In genomic region chr8:77031213-77031612, GRCm38 (mm10) we compare ENCODE assay signal across 24 mouse cellular contexts.
A peak's percentile ranks its signal among the peaks of the same experiment; 100 is the strongest.
DNase-seq lines count a peak whose midpoint lies in the region; ATAC-seq and TF ChIP-seq lines count a peak whose summit lies in the region.
"Had no signal": no experiment of that assay in that cellular context is flagged by ENCODE, and none has a peak within 500 bp of the region (broad histone marks: within the 10 kb centered on the region; RNA-seq: fewer than 3 reads in every experiment).

No protein-coding gene starts in this region.

- no peak overlapping the region for H3K4me3 ChIP-seq in heart, embryonic 10.5 days
- no peak overlapping the region for H3K4me3 ChIP-seq in kidney, embryonic 14.5 days (ENCODE audit: low read length)
- no peak overlapping the region for H3K4me3 ChIP-seq in liver, postnatal 0 days (ENCODE audit: low read depth, low read length)
- no peak overlapping the region for H3K4me3 ChIP-seq in liver, embryonic 12.5 days
- H3K4me3 ChIP-seq: embryonic facial prominence, embryonic 10.5 days; forebrain, embryonic 15.5 days; heart, embryonic 13.5 days; limb, embryonic 13.5 days; neural tube, embryonic 15.5 days had no signal

- H3K4me2 ChIP-seq in kidney, embryonic 14.5 days (replicated peaks; ENCODE audit: low read depth, low read length), result no peak overlapping the region
- H3K4me2 ChIP-seq in liver, postnatal 0 days (ENCODE audit: low read depth, low read length), result no peak overlapping the region
- H3K4me2 ChIP-seq in liver, embryonic 12.5 days, result no peak overlapping the region
- H3K4me2 ChIP-seq: forebrain, embryonic 15.5 days; heart, embryonic 13.5 days; limb, embryonic 13.5 days; midbrain, embryonic 11.5 days; neural tube, embryonic 15.5 days had no signal

- peak; percentile 91 for DNase-seq in heart, adult 11 months
- no peak for DNase-seq in heart, embryonic 10.5 days (ENCODE audit: low spot score)
- DNase-seq in kidney, postnatal 36 days, result no peak
- DNase-seq in liver, postnatal 0 days, result no peak
- DNase-seq: adrenal gland, adult 2 months; B cell, adult 2 months; cerebellum, adult 11-12 months; cerebellum, postnatal 10 days; lung, adult 2 months; lung, postnatal 14 days; right cerebral cortex, adult 18-20 months; thymus, adult 18-20 months; thymus, postnatal 36 days had no signal

- WGBS in heart, embryonic 10.5 days, result 87% methylated on average over 3 of the region's 3 CpGs
- WGBS in kidney, embryonic 14.5 days, result 80% methylated on average over 3 of the region's 3 CpGs
- WGBS in liver, postnatal 0 days (ENCODE audit: insufficient replicate concordance), result 63% methylated on average over 3 of the region's 3 CpGs
- WGBS in liver, embryonic 12.5 days (ENCODE audit: insufficient replicate concordance), result 63% methylated on average over 3 of the region's 3 CpGs

- H3K9ac ChIP-seq in kidney, embryonic 14.5 days (ENCODE audit: low read depth, low read length), result no peak overlapping the region
- no peak overlapping the region for H3K9ac ChIP-seq in liver, postnatal 0 days (replicated peaks)
- no peak overlapping the region for H3K9ac ChIP-seq in liver, embryonic 12.5 days
- H3K9ac ChIP-seq: forebrain, embryonic 15.5 days; heart, embryonic 13.5 days; limb, embryonic 13.5 days; neural tube, embryonic 15.5 days had no signal

- H3K4me1 ChIP-seq in heart, embryonic 10.5 days, result no peaks in the 10 kb centered on the region
- H3K4me1 ChIP-seq in kidney, embryonic 14.5 days (ENCODE audit: control insufficient read depth, insufficient read depth, low read length), result no peaks in the 10 kb centered on the region
- no peaks in the 10 kb centered on the region for H3K4me1 ChIP-seq in liver, postnatal 0 days (ENCODE audit: insufficient read depth)
- no peaks in the 10 kb centered on the region for H3K4me1 ChIP-seq in liver, embryonic 12.5 days
- H3K4me1 ChIP-seq: embryonic facial prominence, embryonic 10.5 days; forebrain, embryonic 15.5 days; heart, embryonic 13.5 days; limb, embryonic 13.5 days; neural tube, embryonic 15.5 days had no signal

- H3K9me3 ChIP-seq in heart, embryonic 10.5 days, result no peaks in the 10 kb centered on the region
- H3K9me3 ChIP-seq in kidney, embryonic 14.5 days (ENCODE audit: control insufficient read depth, low read length), result no peaks in the 10 kb centered on the region
- H3K9me3 ChIP-seq in liver, postnatal 0 days (ENCODE audit: low read length), result no peaks in the 10 kb centered on the region
- H3K9me3 ChIP-seq in liver, embryonic 12.5 days (replicated peaks), result no peaks in the 10 kb centered on the region
- H3K9me3 ChIP-seq: embryonic facial prominence, embryonic 10.5 days; forebrain, embryonic 15.5 days; heart, embryonic 13.5 days; neural tube, embryonic 15.5 days had no signal

- no peaks in the 10 kb centered on the region for H3K27me3 ChIP-seq in heart, embryonic 10.5 days (ENCODE audit: insufficient read depth, poor library complexity, severe bottlenecking)
- H3K27me3 ChIP-seq in kidney, embryonic 14.5 days (ENCODE audit: control insufficient read depth, insufficient read depth, low read length), result no peaks in the 10 kb centered on the region
- no peaks in the 10 kb centered on the region for H3K27me3 ChIP-seq in liver, postnatal 0 days (ENCODE audit: insufficient read depth, low read length)
- H3K27me3 ChIP-seq in liver, embryonic 12.5 days (replicated peaks), result no peaks in the 10 kb centered on the region
- H3K27me3 ChIP-seq: forebrain, embryonic 15.5 days; heart, embryonic 13.5 days; limb, embryonic 13.5 days; neural tube, embryonic 15.5 days had no signal

- no peak for TF ChIP-seq CTCF in liver, postnatal 0 days (IDR thresholded peaks at IDR 0.05; ENCODE audit: low read depth)

- H3K36me3 ChIP-seq in heart, embryonic 10.5 days, result no peaks in the 10 kb centered on the region
- H3K36me3 ChIP-seq in kidney, embryonic 14.5 days (ENCODE audit: control insufficient read depth, insufficient read depth, low read length), result no peaks in the 10 kb centered on the region
- H3K36me3 ChIP-seq in liver, postnatal 0 days (replicated peaks; ENCODE audit: insufficient read depth, low read length), result no peaks in the 10 kb centered on the region
- H3K36me3 ChIP-seq in liver, embryonic 12.5 days, result no peaks in the 10 kb centered on the region
- H3K36me3 ChIP-seq: embryonic facial prominence, embryonic 10.5 days; forebrain, embryonic 15.5 days; heart, embryonic 13.5 days; limb, embryonic 13.5 days; neural tube, embryonic 15.5 days had no signal

- no peak overlapping the region for H3K27ac ChIP-seq in heart, embryonic 10.5 days
- no peak overlapping the region for H3K27ac ChIP-seq in kidney, embryonic 14.5 days (ENCODE audit: low read depth, low read length)
- no peak overlapping the region for H3K27ac ChIP-seq in liver, postnatal 0 days (ENCODE audit: low read depth)
- no peak overlapping the region for H3K27ac ChIP-seq in liver, embryonic 12.5 days
- H3K27ac ChIP-seq: embryonic facial prominence, embryonic 10.5 days; forebrain, embryonic 15.5 days; heart, embryonic 13.5 days; kidney, postnatal 0 days; limb, embryonic 13.5 days; neural tube, embryonic 15.5 days had no signal

- peak; percentile 60; the same call in 1 of the 2 replicates for ATAC-seq in kidney, embryonic 14.5 days (ENCODE audit: low FRiP score, low TSS enrichment)
- peak; percentile 82 for ATAC-seq in liver, postnatal 0 days
- no peak for ATAC-seq in liver, embryonic 12.5 days
- ATAC-seq in granulocyte monocyte progenitor cell, adult 5-6 weeks (replicated peaks; ENCODE audit: poor library complexity, severe bottlenecking), result no peak
- ATAC-seq: forebrain, embryonic 15.5 days; intestine, postnatal 0 days had no signal

- no peak for TF ChIP-seq EP300 in liver, postnatal 0 days (IDR thresholded peaks at IDR 0.05; ENCODE audit: low read depth)

Comparison
In these comparisons a context has a peak if more than half of its experiments do, and no peak if none do; other contexts are left out.
1. ATAC-seq: peak in kidney, embryonic 14.5 days (single experiment) and liver, postnatal 0 days (single experiment); none in liver, embryonic 12.5 days (single experiment) and granulocyte monocyte progenitor cell, adult 5-6 weeks (single experiment).